Mouse (Mus musculus) liver, embryonic 14.5 days (tissue): ENCODE measurements at regions not wholly inside any gene's neighbourhood (a gene's known extent, or its start where the extent isn't known, plus 50 kb on each side); places are given as distances from the start of the nearest gene placed in this dataset.

Source experiments
- ATAC-seq: fragments of 200-750 bp; cut with Nextera tagmentation; 2 replicates; pipeline ENCODE4 v1.8.0; 2017; ENCODE audit warnings: moderate number of reproducible peaks, mild to moderate bottlenecking, moderate library complexity; ENCODE audit not compliant: insufficient read depth
- DNase-seq, 3 experiments: peaks; one replicate each; pipeline ENCODE4 v3.0.0-alpha.2; 2012 to 2013; ENCODE audit warnings: low read depth in 3 of 3, low spot score in 3 of 3
- H3K27ac ChIP-seq: fragments of 300-500 bp; sonication (generic); 2 replicates; pipeline ENCODE4 v1.5.1; 2014; ENCODE audit warnings: moderate library complexity, mild to moderate bottlenecking, control low read depth, inconsistent platforms
- H3K27me3 ChIP-seq: fragments of 300-500 bp; sonication (generic); 2 replicates; pipeline ENCODE4 v1.6.1; 2014; ENCODE audit warnings: mild to moderate bottlenecking, low read length, moderate library complexity; ENCODE audit not compliant: control insufficient read depth, insufficient read depth
- H3K36me3 ChIP-seq: fragments of 300-500 bp; sonication (generic); replicated peaks from 2 replicates; pipeline ENCODE4 v1.6.1; 2014; ENCODE audit warnings: low read depth; ENCODE audit not compliant: control insufficient read depth, insufficient read depth
- H3K4me1 ChIP-seq, 2 experiments: fragments of 200-500 bp in 1 of 2; fragments of 300-500 bp in 1 of 2; sonication (generic) in 1 of 2; replicated peaks; 2 replicates each; pipeline ENCODE4 v1.6.1; 2012 to 2014; ENCODE audit warnings: antibody characterized with exemption in 1 of 2, inconsistent platforms in 1 of 2, low read length in 1 of 2; ENCODE audit not compliant: control insufficient read depth in 2 of 2, insufficient read depth in 2 of 2
- H3K4me2 ChIP-seq: fragments of 300-500 bp; sonication (generic); 2 replicates; pipeline ENCODE4 v1.6.1; 2014; ENCODE audit warnings: low read depth, mild to moderate bottlenecking, control low read depth, moderate library complexity
- H3K4me3 ChIP-seq, 2 experiments: fragments of 200-500 bp in 1 of 2; fragments of 300-500 bp in 1 of 2; sonication (generic) in 1 of 2; 2 replicates each; pipeline ENCODE4 v1.5.1; 2012 to 2014; ENCODE audit warnings: low read depth in 2 of 2, low read length in 2 of 2, mild to moderate bottlenecking in 2 of 2, control low read depth in 1 of 2, inconsistent platforms in 1 of 2, moderate library complexity in 1 of 2; ENCODE audit not compliant: insufficient read depth in 1 of 2
- H3K9ac ChIP-seq: fragments of 300-500 bp; sonication (generic); replicated peaks from 2 replicates; pipeline ENCODE4 v1.6.1; 2014; ENCODE audit warnings: mild to moderate bottlenecking, control low read depth, moderate library complexity
- H3K9me3 ChIP-seq: fragments of 300-500 bp; sonication (generic); 2 replicates; pipeline ENCODE4 v1.6.1; 2016; ENCODE audit warnings: low read length, mixed read lengths; ENCODE audit not compliant: control insufficient read depth
- CTCF ChIP-seq: IDR thresholded peaks from 2 replicates; pipeline ENCODE4 v1.5.1; 2016; ENCODE audit warnings: antibody characterized with exemption, low read depth, control low read depth
- EP300 ChIP-seq: IDR thresholded peaks from 2 replicates; pipeline ENCODE4 v1.6.1; 2016; ENCODE audit warnings: antibody characterized with exemption, low read depth
- WGBS: fragments of 180-500 bp; shearing (Covaris S2); extraction: QIAGEN DNeasy Blood & Tissue Kit; methylation state at CpG from one replicate; pipeline ENCODE4 v1.1.7; 2014; ENCODE audit not compliant: insufficient replicate concordance; 5-methylcytosine and 5-hydroxymethylcytosine counted together

GRCm38 (mm10) chr13:82892731-82893130 is 611.1 kb upstream of the Mef2c start:
- no peak for DNase-seq
- H3K27ac ChIP-seq, result no peak overlapping the region
- H3K4me2 ChIP-seq, result no peak overlapping the region
- TF ChIP-seq EP300 (no peak), CTCF (no peak)
- no peak overlapping the region for H3K4me3 ChIP-seq
- H3K9me3 ChIP-seq, result no peaks in the 10 kb centered on the region
- no peak overlapping the region for H3K9ac ChIP-seq
- no peak for ATAC-seq
- no peaks in the 10 kb centered on the region for H3K4me1 ChIP-seq
- WGBS, result 55% methylated on average over 2 of the region's 2 CpGs
- no peaks in the 10 kb centered on the region for H3K27me3 ChIP-seq
- H3K36me3 ChIP-seq, result no peaks in the 10 kb centered on the region

GRCm38 (mm10) chr13:82899686-82900085 is 604.1 kb upstream of the Mef2c start:
- no peak for ATAC-seq
- H3K4me1 ChIP-seq, result no peaks in the 10 kb centered on the region
- H3K9me3 ChIP-seq, result no peaks in the 10 kb centered on the region
- no peak for DNase-seq
- no peak for TF ChIP-seq CTCF
- TF ChIP-seq EP300, result no peak
- no peak overlapping the region for H3K4me3 ChIP-seq
- H3K27me3 ChIP-seq, result no peaks in the 10 kb centered on the region
- no peak overlapping the region for H3K9ac ChIP-seq
- H3K4me2 ChIP-seq, result no peak overlapping the region
- 16% methylated on average over 4 of the region's 4 CpGs for WGBS
- no peaks in the 10 kb centered on the region for H3K36me3 ChIP-seq
- H3K27ac ChIP-seq, result no peak overlapping the region

GRCm38 (mm10) chr13:82902160-82902559 is 601.7 kb upstream of the Mef2c start:
- Histone ChIP-seq H3K9me3 (no peaks in the 10 kb centered on the region), H3K4me2 (no peak overlapping the region), H3K9ac (no peak overlapping the region), H3K27me3 (no peaks in the 10 kb centered on the region), H3K4me1 (no peaks in the 10 kb centered on the region), H3K4me3 (no peak overlapping the region), H3K36me3 (no peaks in the 10 kb centered on the region), H3K27ac (no peak overlapping the region)
- TF ChIP-seq EP300 (no peak), CTCF (no peak)
- DNase-seq, result no peak
- WGBS, result 55% methylated on average over 4 of the region's 4 CpGs
- ATAC-seq, result no peak

- no peak overlapping the region for H3K4me3 ChIP-seq
- no peak for TF ChIP-seq CTCF
- TF ChIP-seq EP300, result no peak
- H3K36me3 ChIP-seq, result no peaks in the 10 kb centered on the region
Measured at GRCm38 (mm10) chr13:82903637-82904036, 600.2 kb upstream of the Mef2c start.

GRCm38 (mm10) chr13:82907689-82908088 is 596.1 kb upstream of the Mef2c start:
- no peak for ATAC-seq
- no peaks in the 10 kb centered on the region for H3K4me1 ChIP-seq
- TF ChIP-seq EP300, result no peak

More at GRCm38 (mm10) chr13:82903637-82904036, 600.2 kb upstream of the Mef2c start:
- Histone ChIP-seq H3K27me3 (no peaks in the 10 kb centered on the region), H3K9me3 (no peaks in the 10 kb centered on the region), H3K4me1 (no peaks in the 10 kb centered on the region), H3K9ac (no peak overlapping the region), H3K4me2 (no peak overlapping the region), H3K27ac (no peak overlapping the region)
- ATAC-seq, result no peak
- DNase-seq, result no peak

GRCm38 (mm10) chr13:82909151-82909550 is 594.7 kb upstream of the Mef2c start:
- Histone ChIP-seq H3K4me2 (no peak overlapping the region), H3K27me3 (no peaks in the 10 kb centered on the region), H3K27ac (no peak overlapping the region), H3K4me1 (no peaks in the 10 kb centered on the region), H3K36me3 (no peaks in the 10 kb centered on the region), H3K9ac (no peak overlapping the region), H3K4me3 (no peak overlapping the region), H3K9me3 (no peaks in the 10 kb centered on the region)
- 65% methylated on average over 4 of the region's 4 CpGs for WGBS
- ATAC-seq (no peak), DNase-seq (no peak)
- TF ChIP-seq EP300, result no peak
- no peak for TF ChIP-seq CTCF

More at GRCm38 (mm10) chr13:82907689-82908088, 596.1 kb upstream of the Mef2c start:
- no peaks in the 10 kb centered on the region for H3K36me3 ChIP-seq
- H3K4me3 ChIP-seq, result no peak overlapping the region
- WGBS, result 74% methylated on average over 4 of the region's 4 CpGs
- H3K27ac ChIP-seq, result no peak overlapping the region
- no peak for DNase-seq
- no peak overlapping the region for H3K4me2 ChIP-seq
- no peaks in the 10 kb centered on the region for H3K9me3 ChIP-seq
- no peak overlapping the region for H3K9ac ChIP-seq
- no peaks in the 10 kb centered on the region for H3K27me3 ChIP-seq
